Mouse (Mus musculus): ENCODE results near the gene 1700016H13Rik. TPM values are rescaled to one million over a fixed set of nuclear protein-coding genes. Genes with fewer than 3 reads are reported as not detected.

Gene 1700016H13Rik
- total and polyA plus RNA-seq, 3 experiments, result 0.23 to 0.40 TPM; not detected in 1

- Histone ChIP-seq H3K27ac (ENCODE audit: control insufficient read depth, low read depth, low read length) (no peak overlapping the region), H3K9ac (ENCODE audit: control insufficient read depth, low read depth, low read length, poor library complexity, severe bottlenecking) (no peak overlapping the region), H3K36me3 (ENCODE audit: control insufficient read depth in 1 of 2, insufficient read depth in 2 of 2, low read length in 2 of 2) (no peaks in the 10 kb centered on the region), H3K9me3 (replicated peaks; ENCODE audit: insufficient read depth, low read length) (no peaks in the 10 kb centered on the region), H3K4me1 (ENCODE audit: control insufficient read depth in 1 of 2, insufficient read depth in 2 of 2, low read length in 2 of 2) (no peaks in the 10 kb centered on the region), H3K4me3 (ENCODE audit: control insufficient read depth in 1 of 2, insufficient read depth in 1 of 2, low read depth in 2 of 2, low read length in 2 of 2) (no peak overlapping the region), H3K79me2 (ENCODE audit: control insufficient read depth, insufficient read depth, low read length, poor library complexity) (no peaks in the 10 kb centered on the region), H3K27me3 (ENCODE audit: control insufficient read depth in 1 of 2, insufficient read depth in 2 of 2, low read length in 2 of 2) (peaks cover 1 to 3% of the 10 kb centered on the region in 2 experiments; a peak in 2 of 4 replicates)
- no peak for DNase-seq (ENCODE audit: low read depth, low spot score)
- TF ChIP-seq ELF1 (IDR thresholded peaks at IDR 0.05; ENCODE audit: low read depth, low read length), result no peak
- no peak for TF ChIP-seq POLR2AphosphoS5 (IDR thresholded peaks at IDR 0.05; ENCODE audit: borderline replicate concordance, low read depth, low read length)
- TF ChIP-seq CTCF (IDR thresholded peaks at IDR 0.05 in 2 of 3, conservative IDR thresholded peaks at IDR 0.05 in 1 of 3; ENCODE audit: control insufficient read depth in 1 of 3, insufficient read depth in 1 of 3, low read depth in 2 of 3, low read length in 3 of 3, poor library complexity in 1 of 3, severe bottlenecking in 1 of 3), result no peak
- TF ChIP-seq UBTF (IDR thresholded peaks at IDR 0.05; ENCODE audit: borderline replicate concordance, insufficient read depth, low read depth, low read length), result no peak
- TF ChIP-seq TAL1 (IDR thresholded peaks at IDR 0.05; ENCODE audit: low read length), result no peak
Observed at GRCm38 (mm10) chr5:103610148-103610547, 45.7 kb downstream of the 1700016H13Rik start.

- no peak for TF ChIP-seq ZNF384 (IDR thresholded peaks at IDR 0.05; ENCODE audit: low read depth, low read length)
- TF ChIP-seq POLR2AphosphoS2 (IDR thresholded peaks at IDR 0.05; ENCODE audit: low read length), result no peak
- no peak for TF ChIP-seq BHLHE40 (IDR thresholded peaks at IDR 0.05; ENCODE audit: borderline replicate concordance, low read depth, low read length)
- no peak for TF ChIP-seq MAFK (IDR thresholded peaks at IDR 0.05; ENCODE audit: borderline replicate concordance, low read depth, low read length)
- no peak for TF ChIP-seq USF2 (IDR thresholded peaks at IDR 0.05; ENCODE audit: borderline replicate concordance in 1 of 2, insufficient read depth in 1 of 2, low read depth in 1 of 2, low read length in 2 of 2)
- TF ChIP-seq MEF2A (IDR thresholded peaks at IDR 0.05; ENCODE audit: extremely low read depth, insufficient replicate concordance, low read depth, low read length, poor library complexity, severe bottlenecking), result no peak
- no peak for TF ChIP-seq CHD1 (IDR thresholded peaks at IDR 0.05; ENCODE audit: low read depth, low read length)
- TF ChIP-seq UBTF (IDR thresholded peaks at IDR 0.05; ENCODE audit: borderline replicate concordance, insufficient read depth, low read depth, low read length), result no peak
- TF ChIP-seq TCF12 (IDR thresholded peaks at IDR 0.05; ENCODE audit: low read depth, low read length), result no peak
- TF ChIP-seq EP300 (IDR thresholded peaks at IDR 0.05; ENCODE audit: low read depth in 1 of 2, low read length in 2 of 2), result no peak
- no peak for TF ChIP-seq USF1 (IDR thresholded peaks at IDR 0.05; ENCODE audit: low read depth, low read length)
- TF ChIP-seq NRF1 (IDR thresholded peaks at IDR 0.05; ENCODE audit: insufficient read depth, low read depth, low read length, poor library complexity, severe bottlenecking), result no peak
- TF ChIP-seq ZKSCAN1 (IDR thresholded peaks at IDR 0.05; ENCODE audit: low read depth, low read length), result no peak
- TF ChIP-seq TBP (IDR thresholded peaks at IDR 0.05; ENCODE audit: low read depth, low read length), result no peak
Observed at GRCm38 (mm10) chr5:103605707-103606106, 50.1 kb downstream of the 1700016H13Rik start.

More at GRCm38 (mm10) chr5:103605707-103606106, 50.1 kb downstream of the 1700016H13Rik start:
- Histone ChIP-seq H3K9ac (ENCODE audit: control insufficient read depth, low read depth, low read length, poor library complexity, severe bottlenecking) (no peak overlapping the region), H3K4me3 (ENCODE audit: control insufficient read depth in 1 of 2, insufficient read depth in 1 of 2, low read depth in 2 of 2, low read length in 2 of 2) (no peak overlapping the region), H3K27me3 (ENCODE audit: control insufficient read depth in 1 of 2, insufficient read depth in 2 of 2, low read length in 2 of 2) (peaks cover 0 to 1% of the 10 kb centered on the region in 2 experiments; a peak in 1 of 4 replicates), H3K9me3 (replicated peaks; ENCODE audit: insufficient read depth, low read length) (no peaks in the 10 kb centered on the region), H3K36me3 (ENCODE audit: control insufficient read depth in 1 of 2, insufficient read depth in 2 of 2, low read length in 2 of 2) (no peaks in the 10 kb centered on the region), H3K79me2 (ENCODE audit: control insufficient read depth, insufficient read depth, low read length, poor library complexity) (no peaks in the 10 kb centered on the region), H3K27ac (ENCODE audit: control insufficient read depth, low read depth, low read length) (no peak overlapping the region), H3K4me1 (ENCODE audit: control insufficient read depth in 1 of 2, insufficient read depth in 2 of 2, low read length in 2 of 2) (no peaks in the 10 kb centered on the region)
- no peak for DNase-seq (ENCODE audit: low read depth, low spot score)
